ENCODE assay signal across 8 mouse cellular contexts in the genomic region with DNA sequence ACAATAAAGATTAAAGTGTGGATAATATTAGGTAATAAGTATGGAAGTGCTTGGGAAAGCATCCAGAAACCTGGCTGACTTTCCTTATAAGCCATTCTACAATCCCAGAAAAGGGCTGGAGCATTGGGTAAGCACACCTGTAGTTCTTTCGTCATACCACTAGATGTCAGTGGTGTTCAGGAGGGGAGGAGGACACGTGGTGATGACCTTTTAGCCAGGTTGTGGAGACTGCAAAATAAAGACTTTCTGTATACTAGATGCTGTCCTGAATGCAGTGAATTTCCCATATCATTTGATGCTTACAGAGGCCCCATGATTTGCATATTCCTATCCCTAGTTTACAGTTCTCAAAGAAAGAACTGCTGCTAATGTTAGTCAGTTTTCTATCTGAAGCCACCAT.
DNase-seq lines count a peak whose midpoint lies in the region; ATAC-seq and TF ChIP-seq lines count a peak whose summit lies in the region.

No protein-coding gene starts in this region.

- no peak overlapping the region for H3K27ac ChIP-seq in hindbrain, embryonic 11.5 days (ENCODE audit: low read depth, low read length)
- no peak overlapping the region for H3K27ac ChIP-seq in hindbrain, embryonic 12.5 days
- peak overlapping the region; percentile 9; the same call in 1 of the 2 replicates for H3K27ac ChIP-seq in forebrain, embryonic 16.5 days (ENCODE audit: low read length)

- H3K27me3 ChIP-seq in hindbrain, embryonic 11.5 days (ENCODE audit: control insufficient read depth, insufficient read depth, low read length), result no peaks in the 10 kb centered on the region
- H3K27me3 ChIP-seq in hindbrain, embryonic 12.5 days, result no peaks in the 10 kb centered on the region; the same call in 1 of the 2 replicates
- no peaks in the 10 kb centered on the region for H3K27me3 ChIP-seq in forebrain, embryonic 16.5 days (replicated peaks; ENCODE audit: control insufficient read depth, insufficient read depth, low read length)

- WGBS in hindbrain, embryonic 11.5 days, result 4% methylated on average over 2 of the region's 2 CpGs
- 0% methylated on average over 2 of the region's 2 CpGs for WGBS in hindbrain, embryonic 12.5 days
- 4% methylated on average over 2 of the region's 2 CpGs for WGBS in forebrain, embryonic 16.5 days

- no peaks in the 10 kb centered on the region for H3K9me3 ChIP-seq in hindbrain, embryonic 11.5 days (ENCODE audit: control insufficient read depth, low read length)
- H3K9me3 ChIP-seq in hindbrain, embryonic 12.5 days (replicated peaks), result no peaks in the 10 kb centered on the region
- H3K9me3 ChIP-seq in forebrain, embryonic 16.5 days (ENCODE audit: control insufficient read depth, low read length), result no peaks in the 10 kb centered on the region

- ATAC-seq in hindbrain, embryonic 11.5 days (ENCODE audit: low FRiP score), result no peak
- no peak for ATAC-seq in hindbrain, embryonic 12.5 days (ENCODE audit: low FRiP score)
- ATAC-seq in forebrain, embryonic 16.5 days, result no peak; the same call in 1 of the 2 replicates

- H3K4me3 ChIP-seq in hindbrain, embryonic 11.5 days (ENCODE audit: low read depth, low read length), result no peak overlapping the region
- no peak overlapping the region for H3K4me3 ChIP-seq in hindbrain, embryonic 12.5 days
- no peak overlapping the region for H3K4me3 ChIP-seq in forebrain, embryonic 16.5 days (replicated peaks; ENCODE audit: low read length)

- H3K4me2 ChIP-seq in hindbrain, embryonic 11.5 days (replicated peaks; ENCODE audit: low read depth, low read length), result no peak overlapping the region
- no peak overlapping the region for H3K4me2 ChIP-seq in hindbrain, embryonic 12.5 days (replicated peaks)
- H3K4me2 ChIP-seq in forebrain, embryonic 16.5 days (ENCODE audit: low read length), result no peak overlapping the region

- no peaks in the 10 kb centered on the region for H3K4me1 ChIP-seq in hindbrain, embryonic 11.5 days (replicated peaks; ENCODE audit: control insufficient read depth, insufficient read depth, low read length)
- H3K4me1 ChIP-seq in hindbrain, embryonic 12.5 days, result no peaks in the 10 kb centered on the region
- peaks cover 9% of the 10 kb centered on the region for H3K4me1 ChIP-seq in forebrain, embryonic 16.5 days (replicated peaks; ENCODE audit: control insufficient read depth, insufficient read depth, low read length)

- peak; percentile 80 for TF ChIP-seq CTCF in brain, embryonic 14.5 days (IDR thresholded peaks at IDR 0.05; ENCODE audit: borderline replicate concordance, extremely low read depth, insufficient read depth, insufficient read length)

- no peak overlapping the region for H3K9ac ChIP-seq in hindbrain, embryonic 11.5 days (ENCODE audit: low read depth, low read length)
- no peak overlapping the region for H3K9ac ChIP-seq in hindbrain, embryonic 12.5 days
- no peak overlapping the region for H3K9ac ChIP-seq in forebrain, embryonic 16.5 days (replicated peaks; ENCODE audit: low read depth, low read length)

- H3K36me3 ChIP-seq in hindbrain, embryonic 11.5 days (ENCODE audit: control insufficient read depth, insufficient read depth, low read length), result no peaks in the 10 kb centered on the region
- no peaks in the 10 kb centered on the region for H3K36me3 ChIP-seq in hindbrain, embryonic 12.5 days
- no peaks in the 10 kb centered on the region for H3K36me3 ChIP-seq in forebrain, embryonic 16.5 days (ENCODE audit: control insufficient read depth, insufficient read depth)

- TF ChIP-seq POLR2A in brain, embryonic 14.5 days (IDR thresholded peaks at IDR 0.05; ENCODE audit: borderline replicate concordance, extremely low read depth, insufficient read depth, insufficient read length, poor library complexity, severe bottlenecking), result no peak

- peak; percentile 61 for DNase-seq in hindbrain, embryonic 11.5 days (ENCODE audit: low spot score)
- peak; percentile 10 for DNase-seq in CD4-positive helper T cell, adult 2 months (ENCODE audit: low read depth, low spot score)
- peak; percentile 67 for DNase-seq in brain, embryonic 14.5 days (ENCODE audit: low read depth)
- peak; percentile 46 for DNase-seq in lung, postnatal 25 days (ENCODE audit: low spot score)
- no peak for DNase-seq in urinary bladder, adult 2 months (ENCODE audit: low spot score)
- no peak for DNase-seq in gastrocnemius, postnatal 10 days

Comparison
In these comparisons a context has a peak if more than half of its experiments do, and no peak if none do; other contexts are left out.
1. DNase-seq: peak in hindbrain, embryonic 11.5 days (single experiment), CD4-positive helper T cell, adult 2 months (single experiment), brain, embryonic 14.5 days (single experiment) and lung, postnatal 25 days (single experiment); none in urinary bladder, adult 2 months (single experiment) and gastrocnemius, postnatal 10 days (single experiment).